Mouse (Mus musculus): Measurements from ENCODE around the gene Upk2.

- no peak for TF ChIP-seq CTCF (conservative IDR thresholded peaks at IDR 0.05; ENCODE audit: low read length)
- no peak for TF ChIP-seq POU5F1 (IDR thresholded peaks at IDR 0.05; ENCODE audit: borderline replicate concordance, low read length)
Measured at GRCm38 (mm10) chr9:44473184-44473583, 18.4 kb upstream of the Upk2 start.
